Mouse (Mus musculus) bone marrow, adult 2 months (tissue): Measurements from ENCODE around the gene Barhl2. TPM values are rescaled to one million over a fixed set of nuclear protein-coding genes. Genes with fewer than 3 reads are reported as not detected.

Experiments
- H3K27ac ChIP-seq: fragments of 200-500 bp; 2 replicates; pipeline ENCODE4 v1.5.1; 2012; ENCODE audit warnings: low read depth, mild to moderate bottlenecking, control low read depth, inconsistent platforms, low read length; ENCODE audit not compliant: control insufficient read depth, poor library complexity, insufficient read depth
- H3K4me1 ChIP-seq: fragments of 200-500 bp; 2 replicates; pipeline ENCODE4 v1.6.1; 2011; ENCODE audit warnings: low read length; ENCODE audit not compliant: control insufficient read depth, insufficient read depth
- H3K4me3 ChIP-seq: fragments of 200-500 bp; replicated peaks from 2 replicates; pipeline ENCODE3; 2011; ENCODE audit warnings: mild to moderate bottlenecking, low read depth, low read length, control low read depth; ENCODE audit not compliant: control insufficient read depth
- CTCF ChIP-seq: fragments of 200-500 bp; IDR thresholded peaks from 2 replicates; pipeline ENCODE4 v1.5.1; 2011; ENCODE audit warnings: low read length, control low read depth; ENCODE audit not compliant: control insufficient read depth, insufficient read depth
- POLR2A ChIP-seq: fragments of 200-500 bp; IDR thresholded peaks from 2 replicates; pipeline ENCODE4 v1.6.1; 2011; ENCODE audit warnings: low read depth, mild to moderate bottlenecking, control low read depth, low read length, borderline replicate concordance; ENCODE audit not compliant: control insufficient read depth
- WGBS: fragments of 180-500 bp; shearing (Covaris S2); methylation state at CpG from one replicate; pipeline ENCODE4 v1.1.7; 2018; 5-methylcytosine and 5-hydroxymethylcytosine counted together
- polyA plus RNA-seq: library from polyadenylated mRNA; stranded (reverse); fragments of >200 nt; gene quantifications from 2 replicates; pipeline ENCODE4 v1.2.4, GENCODE M21; 2011; ENCODE audit warnings: low replicate concordance; ENCODE audit not compliant: missing spikeins, insufficient read depth, insufficient read length

The Barhl2 gene
- polyA plus RNA-seq, 1 experiment = not detected

DNA sequence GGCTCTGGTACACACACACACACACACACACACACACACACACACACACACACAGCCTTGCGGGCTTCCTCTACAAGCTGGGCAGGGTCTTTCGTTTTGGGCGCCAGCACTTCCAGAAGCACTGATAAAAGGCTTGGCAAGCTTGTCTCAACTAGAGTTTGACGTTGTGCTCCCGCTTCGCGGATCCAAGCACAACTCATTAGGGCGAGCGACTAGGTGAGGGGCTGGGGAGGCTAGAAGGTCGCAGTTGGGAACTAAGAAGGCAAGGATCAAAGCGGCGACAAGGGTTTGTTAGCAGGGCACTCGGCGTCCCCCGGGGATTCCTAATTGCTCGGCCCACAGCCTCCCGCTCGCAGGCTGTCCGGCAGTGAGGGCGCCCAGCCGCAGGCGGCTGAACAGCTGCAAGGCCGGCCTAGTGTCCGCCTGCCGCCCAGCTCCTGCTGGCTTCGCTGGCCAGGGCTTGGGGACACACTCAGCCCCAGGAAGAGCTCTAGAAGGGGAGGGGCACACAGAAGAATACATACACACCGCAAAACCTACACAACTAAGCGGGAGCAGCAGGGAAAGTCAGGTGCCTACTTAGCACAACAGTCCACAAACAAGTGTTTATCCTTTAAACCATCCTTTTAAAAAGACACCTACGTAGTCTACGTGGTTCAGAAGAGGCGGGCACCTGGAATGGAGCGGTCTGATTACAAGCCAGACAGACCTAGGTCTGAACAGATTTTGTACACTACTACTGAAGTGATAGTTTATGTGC, 6.1 kb downstream of the Barhl2 start:
- TF ChIP-seq POLR2A (no peak), CTCF (no peak)
- Histone ChIP-seq H3K4me1 (no peaks in the 10 kb centered on the region), H3K4me3 (no peak overlapping the region), H3K27ac (no peak overlapping the region)
- 4% methylated on average over 32 of the region's 32 CpGs for WGBS

DNA sequence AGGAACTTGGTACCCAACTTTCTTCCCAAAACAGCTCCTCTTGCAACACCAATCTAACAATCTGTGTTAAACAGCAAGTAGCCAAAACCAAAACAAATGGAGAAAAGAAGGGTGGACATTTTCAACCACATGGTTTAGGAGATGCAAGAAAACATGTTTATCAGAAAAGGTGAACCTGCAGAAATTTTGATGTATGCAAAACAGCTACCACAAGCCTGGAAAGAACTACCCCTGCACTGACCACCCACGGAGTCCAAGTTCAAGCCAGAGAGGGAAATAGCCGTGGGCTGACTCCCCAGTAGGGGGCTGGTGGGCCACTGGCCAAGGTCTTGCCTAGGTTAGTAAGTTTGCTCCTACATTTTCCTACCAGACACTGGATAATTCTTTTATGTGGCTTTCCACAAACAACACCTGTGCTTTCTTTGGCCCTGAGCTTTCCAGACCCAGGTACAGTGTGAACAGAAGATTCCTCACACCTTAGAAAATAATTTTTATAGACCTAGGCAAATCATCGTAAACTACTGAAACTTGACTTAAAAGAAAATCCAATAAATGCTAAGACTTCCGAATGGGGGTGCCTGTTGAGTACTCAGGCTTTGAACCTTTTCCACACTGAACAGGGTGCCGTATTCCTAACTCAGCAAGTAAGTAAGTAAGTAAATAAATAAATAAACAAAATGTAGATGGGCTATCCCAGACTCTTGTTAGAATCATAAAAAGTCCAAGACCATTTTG, 7.4 kb downstream of the Barhl2 start:
- no peak overlapping the region for H3K27ac ChIP-seq
- 21% methylated on average over 5 of the region's 5 CpGs for WGBS
- no peak overlapping the region for H3K4me3 ChIP-seq
- H3K4me1 ChIP-seq = no peaks in the 10 kb centered on the region
- no peak for TF ChIP-seq POLR2A
- TF ChIP-seq CTCF = no peak

DNA sequence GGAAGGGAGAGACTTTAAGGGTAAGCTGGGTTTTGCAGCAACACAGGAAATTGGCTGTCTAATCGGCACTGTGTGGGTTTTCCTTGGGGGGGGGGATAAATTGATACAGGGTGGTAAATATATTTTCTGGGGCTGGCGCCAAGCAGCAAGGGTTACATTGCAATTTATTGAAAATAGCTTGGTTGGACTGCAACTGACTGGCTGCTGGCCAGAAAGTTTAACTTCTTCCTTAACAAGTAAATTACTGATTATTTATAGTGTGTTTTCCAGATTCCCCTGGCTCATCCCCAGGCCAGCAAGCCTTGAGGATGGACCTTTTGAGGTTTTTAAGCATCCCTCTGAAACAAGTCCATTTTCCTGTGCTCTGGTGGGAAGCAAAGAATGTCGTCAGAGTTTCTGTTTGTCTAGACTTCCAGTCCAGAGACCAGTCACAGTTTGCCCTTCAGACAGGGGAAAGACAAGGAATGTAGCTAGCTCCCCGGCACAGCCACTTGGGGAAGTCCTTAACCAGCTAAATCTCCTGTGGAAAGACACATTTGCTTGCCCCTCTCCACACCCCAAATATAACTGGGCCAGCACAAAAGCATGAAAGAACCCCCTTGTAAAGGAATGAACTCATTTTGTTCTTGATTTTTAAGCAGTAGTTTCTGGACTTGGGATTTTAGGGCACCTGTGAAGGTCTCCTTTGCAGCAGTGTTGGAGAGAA, 8.1 kb downstream of the Barhl2 start:
- Histone ChIP-seq H3K27ac (no peak overlapping the region), H3K4me3 (no peak overlapping the region), H3K4me1 (no peaks in the 10 kb centered on the region)
- 16% methylated on average over 4 of the region's 4 CpGs for WGBS
- TF ChIP-seq CTCF = no peak
- no peak for TF ChIP-seq POLR2A

DNA sequence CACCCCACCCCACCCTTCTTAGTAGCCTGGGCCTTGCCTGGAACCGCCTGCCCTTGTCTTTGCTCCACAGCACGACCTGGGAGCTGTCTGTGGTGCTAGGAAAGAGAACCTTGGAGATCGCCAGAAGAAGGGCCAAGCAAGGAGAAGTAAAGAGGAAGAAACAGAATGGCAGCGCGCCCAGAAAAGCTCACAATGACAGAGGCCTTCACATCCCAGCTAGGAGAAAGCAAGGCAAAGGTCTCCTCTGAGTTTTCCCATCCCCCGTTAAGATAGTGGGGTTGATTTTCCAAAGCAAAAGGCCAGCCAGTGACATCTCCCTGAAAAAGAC, 9.2 kb downstream of the Barhl2 start:
- TF ChIP-seq CTCF (no peak), POLR2A (no peak)
- Histone ChIP-seq H3K4me1 (no peaks in the 10 kb centered on the region), H3K4me3 (no peak overlapping the region), H3K27ac (no peak overlapping the region)
- under 1% methylated on average over 6 of the region's 6 CpGs for WGBS

DNA sequence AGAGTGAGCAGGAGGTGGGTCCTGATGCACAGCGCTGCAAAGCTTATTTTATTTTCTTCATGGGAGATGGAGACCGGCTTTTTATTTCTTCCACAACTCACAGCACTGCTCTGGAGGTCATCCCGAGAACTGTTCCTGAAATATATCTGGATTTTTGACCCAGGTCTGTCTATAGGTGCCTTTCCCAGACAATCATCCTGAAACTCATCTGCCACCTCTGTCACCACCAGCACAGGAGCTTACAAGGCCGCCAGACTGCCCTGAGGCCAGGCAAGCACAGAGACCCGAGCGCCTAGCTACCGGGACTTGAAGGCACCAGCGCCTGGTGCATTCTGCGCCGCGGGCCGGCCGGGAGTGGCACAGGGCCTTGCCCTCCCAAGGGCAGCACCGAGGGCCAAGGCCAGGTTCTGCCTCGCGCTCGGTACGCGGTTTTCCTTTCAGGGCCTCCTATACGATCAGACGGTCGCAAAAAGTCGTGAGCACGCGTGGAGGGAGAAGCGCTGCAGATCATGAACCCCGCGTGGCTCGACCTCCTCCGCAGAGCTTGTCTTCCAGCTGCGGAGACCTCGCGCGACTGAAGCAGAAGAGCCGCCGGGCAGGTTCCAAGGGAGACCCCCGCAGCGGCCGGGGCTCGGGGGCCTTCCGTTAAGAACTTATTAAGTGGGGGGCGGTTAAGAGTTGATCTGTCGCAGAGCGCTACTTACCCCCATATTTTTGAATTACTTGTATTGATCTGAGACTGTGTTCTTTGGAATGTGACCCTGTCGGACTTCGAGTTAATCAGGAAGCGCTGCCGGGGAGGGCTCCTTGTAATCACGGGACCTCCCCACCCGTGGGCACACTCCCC, 9.8 kb downstream of the Barhl2 start:
- Histone ChIP-seq H3K4me3 (no peak overlapping the region), H3K27ac (no peak overlapping the region), H3K4me1 (no peaks in the 10 kb centered on the region)
- 8% methylated on average over 50 of the region's 50 CpGs for WGBS
- no peak for TF ChIP-seq POLR2A
- no peak for TF ChIP-seq CTCF

DNA sequence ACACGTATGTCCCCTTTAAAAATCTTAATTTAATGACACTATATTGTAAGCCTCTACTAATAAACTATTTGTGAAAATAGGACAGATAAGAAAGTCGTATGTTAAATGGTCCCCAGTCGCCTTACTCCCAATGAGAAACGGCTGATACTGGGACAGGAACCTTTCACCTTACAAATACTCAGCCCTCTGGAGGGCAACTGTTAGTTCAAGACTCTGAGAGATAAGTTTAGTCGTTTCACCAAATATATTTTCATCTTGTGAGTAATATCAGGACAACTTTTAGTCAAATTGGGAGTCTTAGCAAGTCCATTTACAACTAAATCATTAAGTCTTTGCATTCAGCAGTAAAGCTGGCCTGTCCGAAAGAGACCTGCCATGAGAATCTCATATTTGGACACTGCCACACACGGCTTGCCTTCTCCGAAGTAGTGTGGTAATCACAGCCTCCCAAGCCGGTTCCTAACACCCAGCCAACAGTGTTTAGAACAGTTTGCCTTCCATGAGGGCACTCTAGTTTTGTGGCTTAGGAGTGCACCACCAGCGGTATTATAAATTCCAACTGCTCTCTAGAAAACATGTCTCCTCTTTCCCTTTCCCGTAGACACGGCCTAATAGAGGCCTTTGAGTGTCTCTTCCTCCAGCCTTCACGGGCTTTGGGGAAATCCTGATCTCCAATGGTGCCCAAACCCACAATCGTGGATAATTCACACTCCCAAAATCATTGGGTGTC, 10.7 kb downstream of the Barhl2 start:
- H3K27ac ChIP-seq = no peak overlapping the region
- TF ChIP-seq POLR2A = no peak
- TF ChIP-seq CTCF = no peak
- no peaks in the 10 kb centered on the region for H3K4me1 ChIP-seq
- 38% methylated on average over 14 of the region's 14 CpGs for WGBS
- no peak overlapping the region for H3K4me3 ChIP-seq

GRCm38 (mm10) chr5:106446593-106446992, 11.4 kb downstream of the Barhl2 start:
- Histone ChIP-seq H3K27ac (no peak overlapping the region), H3K4me3 (no peak overlapping the region), H3K4me1 (no peaks in the 10 kb centered on the region)
- WGBS = 10% methylated on average over 8 of the region's 8 CpGs
- no peak for TF ChIP-seq POLR2A
- no peak for TF ChIP-seq CTCF
